Mouse (Mus musculus): ENCODE measurements around the gene Arl9.
A peak's percentile ranks its signal among the peaks of the same experiment; 100 is the strongest.
"Not testable (repeated sequence)": the region's sequence is repeated elsewhere in the genome, so short reads cannot be mapped to it uniquely, and the experiment has no call there.

Arl9 gene

GRCm38 (mm10) chr5:77028034-77028433 lies 24.2 kb downstream of the Arl9 start:
- no peak for DNase-seq

GRCm38 (mm10) chr5:77029735-77030134 lies 25.9 kb downstream of the Arl9 start:
- peak; percentile 51 to 67 for DNase-seq

GRCm38 (mm10) chr5:77035101-77035500 lies 31.2 kb downstream of the Arl9 start:
- not testable (repeated sequence) for DNase-seq

GRCm38 (mm10) chr5:77038451-77038850 lies 34.6 kb downstream of the Arl9 start:
- no peak for DNase-seq

GRCm38 (mm10) chr5:77039391-77039790 lies 35.5 kb downstream of the Arl9 start:
- no peak for DNase-seq

GRCm38 (mm10) chr5:77044362-77044761 lies 40.5 kb downstream of the Arl9 start:
- no peak for DNase-seq

- no peak for DNase-seq
These were observed 48.8 kb downstream of the Arl9 start for GRCm38 (mm10) chr5:77052616-77053015.

- DNase-seq: no peak
These were observed 53.1 kb downstream of the Arl9 start for GRCm38 (mm10) chr5:77056881-77057440.
